Mouse (Mus musculus) heart, embryonic 16.5 days (tissue): Measurements from ENCODE around the gene Gm10715. TPM values are rescaled to one million over a fixed set of nuclear protein-coding genes. Genes with fewer than 3 reads are reported as not detected.
"Not testable (repeated sequence)": the region's sequence is repeated elsewhere in the genome, so short reads cannot be mapped to it uniquely, and the experiment has no call there.

Experiments
- ATAC-seq: fragments of 200-750 bp; cut with Nextera tagmentation; replicated peaks from 2 replicates; pipeline ENCODE4 v1.8.0; 2017; ENCODE audit warnings: moderate number of reproducible peaks; ENCODE audit not compliant: insufficient read depth, low FRiP score; ENCODE audit errors: extremely low read depth
- H3K27ac ChIP-seq: fragments of 300-500 bp; sonication (generic); 2 replicates; pipeline ENCODE4 v1.5.1; 2014; ENCODE audit warnings: mild to moderate bottlenecking, low read length, control low read depth, moderate library complexity
- H3K27me3 ChIP-seq: fragments of 300-500 bp; sonication (generic); 2 replicates; pipeline ENCODE4 v1.6.1; 2014; ENCODE audit warnings: low read length, mixed read lengths; ENCODE audit not compliant: control insufficient read depth, insufficient read depth
- H3K36me3 ChIP-seq: fragments of 300-500 bp; sonication (generic); 2 replicates; pipeline ENCODE4 v1.6.1; 2014; ENCODE audit not compliant: control insufficient read depth, insufficient read depth
- H3K4me1 ChIP-seq: fragments of 300-500 bp; sonication (generic); 2 replicates; pipeline ENCODE4 v1.6.1; 2014; ENCODE audit warnings: low read length, mixed read lengths; ENCODE audit not compliant: control insufficient read depth, insufficient read depth
- H3K4me2 ChIP-seq: fragments of 300-500 bp; sonication (generic); 2 replicates; pipeline ENCODE4 v1.6.1; 2014; ENCODE audit warnings: low read depth, mild to moderate bottlenecking, control low read depth, low read length
- H3K4me3 ChIP-seq: fragments of 300-500 bp; sonication (generic); 2 replicates; pipeline ENCODE4 v1.5.1; 2014; ENCODE audit warnings: mild to moderate bottlenecking, control low read depth, low read length
- H3K9ac ChIP-seq: fragments of 300-500 bp; sonication (generic); 2 replicates; pipeline ENCODE4 v1.6.1; 2014; ENCODE audit warnings: low read length, control low read depth
- H3K9me3 ChIP-seq: fragments of 300-500 bp; sonication (generic); replicated peaks from 2 replicates; pipeline ENCODE4 v1.6.1; 2016; ENCODE audit warnings: low read length; ENCODE audit not compliant: control insufficient read depth
- WGBS: fragments of 180-500 bp; shearing (Covaris S2); extraction: QIAGEN DNeasy Blood & Tissue Kit; methylation state at CpG from one replicate; pipeline ENCODE4 v1.1.7; 2014; 5-methylcytosine and 5-hydroxymethylcytosine counted together
- polyA plus RNA-seq: library from polyadenylated mRNA; unstranded; fragments of >200 nt; fragmentation: Nextera tagmentation; extraction: Ambion mirVana; gene quantifications from 2 replicates; pipeline ENCODE4 v1.2.1, GENCODE M21; 2015

The Gm10715 gene
- polyA plus RNA-seq, result not detected in 2 replicates

- H3K27me3 ChIP-seq, H3K9ac ChIP-seq, H3K4me3 ChIP-seq, H3K9me3 ChIP-seq, H3K4me2 ChIP-seq, ATAC-seq, H3K36me3 ChIP-seq, H3K4me1 ChIP-seq, H3K27ac ChIP-seq: not testable (repeated sequence)
- WGBS, result 68% methylated on average over 6 of the region's 8 CpGs
Measured at GRCm38 (mm10) chr9:3036577-3036976, at the start of gene Gm10715. TSS of gene Gm10715 (plus strand) at chr9:3036877.

GRCm38 (mm10) chr9:3000445-3000972 is 36.2 kb upstream of the Gm10715 start, which contains the start of gene Gm10722:
TSS of gene Gm10722 (plus strand) at chr9:3000922.
- not testable (repeated sequence) for H3K36me3 ChIP-seq, H3K27ac ChIP-seq, H3K4me2 ChIP-seq, H3K4me1 ChIP-seq, H3K9me3 ChIP-seq, ATAC-seq, H3K9ac ChIP-seq, H3K4me3 ChIP-seq, H3K27me3 ChIP-seq
- WGBS, result 62% methylated on average over 12 of the region's 12 CpGs

- H3K9ac ChIP-seq, H3K9me3 ChIP-seq, H3K36me3 ChIP-seq, ATAC-seq, H3K4me1 ChIP-seq, H3K4me2 ChIP-seq, H3K27me3 ChIP-seq, H3K4me3 ChIP-seq, H3K27ac ChIP-seq: not testable (repeated sequence)
- WGBS, result 61% methylated on average over 8 of the region's 8 CpGs
Measured at GRCm38 (mm10) chr9:3001006-3001405, 35.7 kb upstream of the Gm10715 start.

- not testable (repeated sequence) for H3K4me3 ChIP-seq, H3K27me3 ChIP-seq, H3K4me2 ChIP-seq, H3K9ac ChIP-seq, H3K27ac ChIP-seq, H3K9me3 ChIP-seq, H3K36me3 ChIP-seq, H3K4me1 ChIP-seq
- ATAC-seq, result peak; percentile 78
- 55% methylated on average over 8 of the region's 11 CpGs for WGBS
Measured at GRCm38 (mm10) chr9:3001948-3002659, 34.6 kb upstream of the Gm10715 start.

GRCm38 (mm10) chr9:3002794-3003396 is 33.8 kb upstream of the Gm10715 start, which contains the start of gene Gm11168:
TSS of gene Gm11168 (plus strand) at chr9:3003346.
- not testable (repeated sequence) for H3K4me3 ChIP-seq, H3K27ac ChIP-seq, H3K4me2 ChIP-seq, ATAC-seq, H3K27me3 ChIP-seq, H3K36me3 ChIP-seq, H3K9ac ChIP-seq, H3K4me1 ChIP-seq, H3K9me3 ChIP-seq
- WGBS, result 59% methylated on average over 6 of the region's 14 CpGs

- H3K27ac ChIP-seq, H3K27me3 ChIP-seq, H3K4me2 ChIP-seq, H3K4me3 ChIP-seq, H3K9ac ChIP-seq, H3K36me3 ChIP-seq, H3K4me1 ChIP-seq, H3K9me3 ChIP-seq, ATAC-seq: not testable (repeated sequence)
- 79% methylated on average over 1 of the region's 5 CpGs for WGBS
Measured at GRCm38 (mm10) chr9:3006179-3006578, 30.5 kb upstream of the Gm10715 start.

- not testable (repeated sequence) for H3K9ac ChIP-seq, H3K4me1 ChIP-seq, H3K36me3 ChIP-seq, H3K27me3 ChIP-seq, H3K9me3 ChIP-seq, H3K27ac ChIP-seq, H3K4me3 ChIP-seq, H3K4me2 ChIP-seq
- 72% methylated on average over 8 of the region's 8 CpGs for WGBS
- peak; percentile 53 for ATAC-seq
Measured at GRCm38 (mm10) chr9:3006636-3007035, 30.0 kb upstream of the Gm10715 start.

- H3K4me1 ChIP-seq, H3K4me2 ChIP-seq, H3K4me3 ChIP-seq, H3K9ac ChIP-seq, ATAC-seq, H3K27ac ChIP-seq, H3K9me3 ChIP-seq, H3K36me3 ChIP-seq, H3K27me3 ChIP-seq: not testable (repeated sequence)
- WGBS, result 71% methylated on average over 6 of the region's 9 CpGs
Measured at GRCm38 (mm10) chr9:3007272-3007671, 29.4 kb upstream of the Gm10715 start.

GRCm38 (mm10) chr9:3009331-3009730 is 27.3 kb upstream of the Gm10715 start:
- not testable (repeated sequence) for H3K4me1 ChIP-seq, H3K36me3 ChIP-seq, H3K4me2 ChIP-seq, H3K9ac ChIP-seq, H3K27me3 ChIP-seq, H3K27ac ChIP-seq, H3K9me3 ChIP-seq, H3K4me3 ChIP-seq
- peak; percentile 38; the same call in 1 of the 2 replicates for ATAC-seq
- WGBS, result no CpG with 5 or more reads among the region's 5 CpGs
